Mouse (Mus musculus): ENCODE data around the gene Timm9. TPM values are rescaled to one million over a fixed set of nuclear protein-coding genes. Genes with fewer than 3 reads are reported as not detected.

The Timm9 gene
- polyA plus RNA-seq, 1 experiment from 2014 or later: 71.4 TPM

GRCm38 (mm10) chr12:71139258-71139828 lies 2.9 kb upstream of the Timm9 start:
- no peak for ATAC-seq (ENCODE audit: insufficient number of reproducible peaks, low FRiP score, low TSS enrichment, low read depth)
- Histone ChIP-seq H3K27ac (replicated peaks) (no peak overlapping the region), H3K4me3 (replicated peaks) (no peak overlapping the region), H3K4me1 (peaks cover 17% of the 10 kb centered on the region), H3K36me3 (peaks cover 37% of the 10 kb centered on the region), H3K27me3 (no peaks in the 10 kb centered on the region), H3K9me3 (replicated peaks) (no peaks in the 10 kb centered on the region), H3K4me2 (replicated peaks) (no peak overlapping the region), H3K9ac (no peak overlapping the region)
- 77% methylated on average over 5 of the region's 5 CpGs for WGBS

GRCm38 (mm10) chr12:71137686-71138085 lies 1.2 kb upstream of the Timm9 start:
- H3K27ac ChIP-seq (replicated peaks): no peak overlapping the region; the same call in 1 of the 2 replicates
- peak overlapping the region; percentile 48 for H3K9ac ChIP-seq
- H3K9me3 ChIP-seq (replicated peaks): no peaks in the 10 kb centered on the region
- H3K4me2 ChIP-seq (replicated peaks): peak overlapping the region; percentile 79
- peaks cover 28% of the 10 kb centered on the region for H3K36me3 ChIP-seq
- 2% methylated on average over 11 of the region's 11 CpGs for WGBS
- H3K27me3 ChIP-seq: no peaks in the 10 kb centered on the region
- H3K4me3 ChIP-seq (replicated peaks): peak overlapping the region; percentile 92
- ATAC-seq (ENCODE audit: insufficient number of reproducible peaks, low FRiP score, low TSS enrichment, low read depth): no peak
- peaks cover 17% of the 10 kb centered on the region for H3K4me1 ChIP-seq

GRCm38 (mm10) chr12:71136974-71137491 lies 549 bp upstream of the Timm9 start:
- Histone ChIP-seq H3K9ac (peak overlapping the region; percentile 29), H3K4me2 (replicated peaks) (peak overlapping the region; percentile 79), H3K27me3 (no peaks in the 10 kb centered on the region), H3K36me3 (peaks cover 26% of the 10 kb centered on the region), H3K4me1 (peaks cover 17% of the 10 kb centered on the region), H3K9me3 (replicated peaks) (no peaks in the 10 kb centered on the region), H3K4me3 (replicated peaks) (peak overlapping the region; percentile 92), H3K27ac (replicated peaks) (peak overlapping the region; percentile 86)
- peak; percentile 87 for ATAC-seq (ENCODE audit: insufficient number of reproducible peaks, low FRiP score, low TSS enrichment, low read depth)
- under 1% methylated on average over 30 of the region's 30 CpGs for whole genome bisulfite sequencing

GRCm38 (mm10) chr12:71135581-71135980 lies 903 bp downstream of the Timm9 start:
- Histone ChIP-seq H3K27ac (replicated peaks) (no peak overlapping the region), H3K4me2 (replicated peaks) (peak overlapping the region; percentile 79), H3K9ac (no peak overlapping the region), H3K9me3 (replicated peaks) (no peaks in the 10 kb centered on the region), H3K4me1 (peaks cover 17% of the 10 kb centered on the region), H3K4me3 (replicated peaks) (peak overlapping the region; percentile 92), H3K27me3 (no peaks in the 10 kb centered on the region), H3K36me3 (peaks cover 21% of the 10 kb centered on the region)
- WGBS: 17% methylated on average over 5 of the region's 5 CpGs
- no peak for ATAC-seq (ENCODE audit: insufficient number of reproducible peaks, low FRiP score, low TSS enrichment, low read depth)

- Histone ChIP-seq H3K4me3 (replicated peaks) (no peak overlapping the region), H3K27ac (replicated peaks) (no peak overlapping the region), H3K4me2 (replicated peaks) (no peak overlapping the region), H3K9ac (no peak overlapping the region), H3K4me1 (no peaks in the 10 kb centered on the region), H3K36me3 (peaks cover 32% of the 10 kb centered on the region), H3K9me3 (replicated peaks) (no peaks in the 10 kb centered on the region), H3K27me3 (no peaks in the 10 kb centered on the region)
- ATAC-seq (ENCODE audit: insufficient number of reproducible peaks, low FRiP score, low TSS enrichment, low read depth): no peak
- WGBS: 87% methylated on average over 9 of the region's 9 CpGs
These were observed 13.2 kb downstream of the Timm9 start for GRCm38 (mm10) chr12:71123286-71123685.

- WGBS: 91% methylated on average over 10 of the region's 10 CpGs
- Histone ChIP-seq H3K4me3 (replicated peaks) (no peak overlapping the region), H3K9ac (no peak overlapping the region), H3K9me3 (replicated peaks) (no peaks in the 10 kb centered on the region), H3K4me2 (replicated peaks) (no peak overlapping the region), H3K27ac (replicated peaks) (no peak overlapping the region), H3K27me3 (no peaks in the 10 kb centered on the region), H3K36me3 (peaks cover 32% of the 10 kb centered on the region), H3K4me1 (no peaks in the 10 kb centered on the region)
- ATAC-seq (ENCODE audit: insufficient number of reproducible peaks, low FRiP score, low TSS enrichment, low read depth): no peak
These were observed 13.8 kb downstream of the Timm9 start for GRCm38 (mm10) chr12:71122731-71123130.

- peaks cover 9% of the 10 kb centered on the region; the same call in 1 of the 2 replicates for H3K4me1 ChIP-seq
These were observed 20.1 kb downstream of the Timm9 start for GRCm38 (mm10) chr12:71116411-71116810.

GRCm38 (mm10) chr12:71113675-71114288 lies 22.7 kb downstream of the Timm9 start:
- ATAC-seq (ENCODE audit: insufficient number of reproducible peaks, low FRiP score, low TSS enrichment, low read depth): no peak; the same call in 1 of the 2 replicates
- Histone ChIP-seq H3K27me3 (no peaks in the 10 kb centered on the region), H3K4me2 (replicated peaks) (no peak overlapping the region), H3K36me3 (no peaks in the 10 kb centered on the region), H3K9me3 (replicated peaks) (no peaks in the 10 kb centered on the region), H3K4me1 (peaks cover 13% of the 10 kb centered on the region; the same call in 1 of the 2 replicates), H3K27ac (replicated peaks) (no peak overlapping the region), H3K9ac (no peak overlapping the region), H3K4me3 (replicated peaks) (no peak overlapping the region)
- WGBS: 30% methylated on average over 12 of the region's 12 CpGs

More at GRCm38 (mm10) chr12:71116411-71116810, 20.1 kb downstream of the Timm9 start:
- Histone ChIP-seq H3K9ac (no peak overlapping the region), H3K9me3 (replicated peaks) (no peaks in the 10 kb centered on the region), H3K4me2 (replicated peaks) (no peak overlapping the region), H3K36me3 (no peaks in the 10 kb centered on the region), H3K4me3 (replicated peaks) (no peak overlapping the region), H3K27ac (replicated peaks) (no peak overlapping the region), H3K27me3 (no peaks in the 10 kb centered on the region)
- 71% methylated on average over 5 of the region's 5 CpGs for WGBS
- ATAC-seq (ENCODE audit: insufficient number of reproducible peaks, low FRiP score, low TSS enrichment, low read depth): no peak

GRCm38 (mm10) chr12:71113074-71113473 lies 23.4 kb downstream of the Timm9 start:
- Histone ChIP-seq H3K27ac (replicated peaks) (no peak overlapping the region), H3K36me3 (no peaks in the 10 kb centered on the region), H3K27me3 (no peaks in the 10 kb centered on the region), H3K4me3 (replicated peaks) (no peak overlapping the region), H3K9me3 (replicated peaks) (no peaks in the 10 kb centered on the region), H3K9ac (no peak overlapping the region), H3K4me2 (replicated peaks) (no peak overlapping the region), H3K4me1 (peaks cover 13% of the 10 kb centered on the region; the same call in 1 of the 2 replicates)
- WGBS: 77% methylated on average over 10 of the region's 10 CpGs
- no peak for ATAC-seq (ENCODE audit: insufficient number of reproducible peaks, low FRiP score, low TSS enrichment, low read depth)

- Histone ChIP-seq H3K9me3 (replicated peaks) (no peaks in the 10 kb centered on the region), H3K4me3 (replicated peaks) (peak within 1 kb of the TSS; percentile 17), H3K4me2 (replicated peaks) (peak within 1 kb of the TSS; percentile 41), H3K27ac (replicated peaks) (no peak within 1 kb of the TSS), H3K36me3 (no peaks in the 10 kb centered on the region), H3K4me1 (peaks cover 13% of the 10 kb centered on the region; the same call in 1 of the 2 replicates), H3K9ac (no peak within 1 kb of the TSS), H3K27me3 (no peaks in the 10 kb centered on the region)
- WGBS: 6% methylated on average over 33 of the region's 33 CpGs
- ATAC-seq (ENCODE audit: insufficient number of reproducible peaks, low FRiP score, low TSS enrichment, low read depth): no peak
These were observed 25.2 kb downstream of the Timm9 start, which contains the start of gene Tomm20l for GRCm38 (mm10) chr12:71111331-71111730. Gene Tomm20l, plus strand, starts transcription at chr12:71111428.

- Histone ChIP-seq H3K36me3 (no peaks in the 10 kb centered on the region), H3K27ac (replicated peaks) (no peak overlapping the region), H3K9ac (no peak overlapping the region), H3K27me3 (no peaks in the 10 kb centered on the region), H3K4me1 (peaks cover 5% of the 10 kb centered on the region; the same call in 1 of the 2 replicates), H3K4me3 (replicated peaks) (no peak overlapping the region), H3K9me3 (replicated peaks) (no peaks in the 10 kb centered on the region), H3K4me2 (replicated peaks) (no peak overlapping the region)
- ATAC-seq (ENCODE audit: insufficient number of reproducible peaks, low FRiP score, low TSS enrichment, low read depth): no peak
- 84% methylated on average over 6 of the region's 6 CpGs for WGBS
These were observed 29.2 kb downstream of the Timm9 start for GRCm38 (mm10) chr12:71107216-71107771.

Data from embryonic facial prominence, embryonic 15.5 days (tissue).